Mouse (Mus musculus) ovary, adult 18-20 months (tissue): Measurements from ENCODE around the gene Foxn3.

Experiments used
- DNase-seq: peaks from one replicate; pipeline ENCODE4 v3.0.0; 2022; ENCODE audit warnings: low spot score, mixed read lengths

The Foxn3 gene

GRCm38 (mm10) chr12:99563219-99564059 is at the start of gene Foxn3:
Foxn3 (minus strand) TSS chr12:99563582.
- DNase-seq, result peak; percentile 56

- no peak for DNase-seq
Measured at GRCm38 (mm10) chr12:99612181-99612871, 48.9 kb upstream of the Foxn3 start.

- DNase-seq, result no peak
Measured at GRCm38 (mm10) chr12:99610868-99611267, 47.5 kb upstream of the Foxn3 start.

- DNase-seq, result no peak
Measured at GRCm38 (mm10) chr12:99610069-99610815, 46.9 kb upstream of the Foxn3 start.

GRCm38 (mm10) chr12:99609643-99610042 is 46.3 kb upstream of the Foxn3 start:
- DNase-seq, result no peak

GRCm38 (mm10) chr12:99608279-99608955 is 45.0 kb upstream of the Foxn3 start:
- DNase-seq, result no peak

- no peak for DNase-seq
Measured at GRCm38 (mm10) chr12:99603381-99603780, 40.0 kb upstream of the Foxn3 start.

- DNase-seq, result no peak
Measured at GRCm38 (mm10) chr12:99601841-99602240, 38.5 kb upstream of the Foxn3 start.

- no peak for DNase-seq
Measured at GRCm38 (mm10) chr12:99601392-99601791, 38.0 kb upstream of the Foxn3 start.

- no peak for DNase-seq
Measured at GRCm38 (mm10) chr12:99599606-99600005, 36.2 kb upstream of the Foxn3 start.

GRCm38 (mm10) chr12:99596397-99596796 is 33.0 kb upstream of the Foxn3 start:
- DNase-seq, result no peak

GRCm38 (mm10) chr12:99587338-99587737 is 24.0 kb upstream of the Foxn3 start:
- DNase-seq, result no peak

- no peak for DNase-seq
Measured at GRCm38 (mm10) chr12:99579989-99580388, 16.6 kb upstream of the Foxn3 start.

GRCm38 (mm10) chr12:99576682-99577081 is 13.3 kb upstream of the Foxn3 start:
- no peak for DNase-seq

- DNase-seq, result no peak
Measured at GRCm38 (mm10) chr12:99574299-99574698, 10.9 kb upstream of the Foxn3 start.

- no peak for DNase-seq
Measured at GRCm38 (mm10) chr12:99573036-99573435, 9.7 kb upstream of the Foxn3 start.

GRCm38 (mm10) chr12:99571999-99572398 is 8.6 kb upstream of the Foxn3 start:
- DNase-seq, result no peak

GRCm38 (mm10) chr12:99570197-99570956 is 7.0 kb upstream of the Foxn3 start:
- DNase-seq, result peak; percentile 63

GRCm38 (mm10) chr12:99565606-99566005 is 2.2 kb upstream of the Foxn3 start:
- DNase-seq, result no peak

GRCm38 (mm10) chr12:99564301-99564910 is 1.0 kb upstream of the Foxn3 start:
- no peak for DNase-seq

- DNase-seq, result no peak
Measured at GRCm38 (mm10) chr12:99562867-99563189, 554 bp downstream of the Foxn3 start.
